Mouse (Mus musculus): ENCODE data around the gene Ube2d1. TPM values are rescaled to one million over a fixed set of nuclear protein-coding genes. Genes with fewer than 3 reads are reported as not detected.

Ube2d1 gene
- total RNA-seq, 2 experiments from 2014 or later: 0.83 to 19.3 TPM

- no peak for ATAC-seq (replicated peaks; ENCODE audit: low FRiP score, poor library complexity, severe bottlenecking)
Observed at GRCm38 (mm10) chr10:71291801-71292200, 6.7 kb upstream of the Ube2d1 start.

GRCm38 (mm10) chr10:71291179-71291661, 6.2 kb upstream of the Ube2d1 start:
- no peak for ATAC-seq (replicated peaks; ENCODE audit: low FRiP score, poor library complexity, severe bottlenecking)

GRCm38 (mm10) chr10:71284511-71285125, 444 bp downstream of the Ube2d1 start:
- no peak for ATAC-seq (replicated peaks; ENCODE audit: low FRiP score, poor library complexity, severe bottlenecking)

GRCm38 (mm10) chr10:71284131-71284510, 941 bp downstream of the Ube2d1 start:
- no peak for ATAC-seq (replicated peaks; ENCODE audit: low FRiP score, poor library complexity, severe bottlenecking)

- no peak for ATAC-seq (replicated peaks; ENCODE audit: low FRiP score, poor library complexity, severe bottlenecking)
Observed at GRCm38 (mm10) chr10:71273008-71273739, 11.9 kb downstream of the Ube2d1 start.

- ATAC-seq (replicated peaks; ENCODE audit: low FRiP score, poor library complexity, severe bottlenecking): no peak
Observed at GRCm38 (mm10) chr10:71267973-71268372, 17.1 kb downstream of the Ube2d1 start.

- no peak for ATAC-seq (replicated peaks; ENCODE audit: low FRiP score, poor library complexity, severe bottlenecking)
Observed at GRCm38 (mm10) chr10:71267511-71267910, 17.6 kb downstream of the Ube2d1 start.

GRCm38 (mm10) chr10:71265067-71265466, 20.0 kb downstream of the Ube2d1 start:
- ATAC-seq (replicated peaks; ENCODE audit: low FRiP score, poor library complexity, severe bottlenecking): no peak

- no peak for ATAC-seq (replicated peaks; ENCODE audit: low FRiP score, poor library complexity, severe bottlenecking)
Observed at GRCm38 (mm10) chr10:71261637-71262036, 23.4 kb downstream of the Ube2d1 start.

GRCm38 (mm10) chr10:71258943-71259342, 26.1 kb downstream of the Ube2d1 start:
- ATAC-seq (replicated peaks; ENCODE audit: low FRiP score, poor library complexity, severe bottlenecking): no peak

GRCm38 (mm10) chr10:71258516-71258915, 26.5 kb downstream of the Ube2d1 start:
- ATAC-seq (replicated peaks; ENCODE audit: low FRiP score, poor library complexity, severe bottlenecking): no peak

GRCm38 (mm10) chr10:71253147-71253546, 31.9 kb downstream of the Ube2d1 start:
- ATAC-seq (replicated peaks; ENCODE audit: low FRiP score, poor library complexity, severe bottlenecking): no peak

- no peak for ATAC-seq (replicated peaks; ENCODE audit: low FRiP score, poor library complexity, severe bottlenecking)
Observed at GRCm38 (mm10) chr10:71252421-71252820, 32.6 kb downstream of the Ube2d1 start.

- no peak for ATAC-seq (replicated peaks; ENCODE audit: low FRiP score, poor library complexity, severe bottlenecking)
Observed at GRCm38 (mm10) chr10:71251846-71252245, 33.2 kb downstream of the Ube2d1 start.

- ATAC-seq (replicated peaks; ENCODE audit: low FRiP score, poor library complexity, severe bottlenecking): no peak
Observed at GRCm38 (mm10) chr10:71251256-71251655, 33.8 kb downstream of the Ube2d1 start.

GRCm38 (mm10) chr10:71250472-71250871, 34.6 kb downstream of the Ube2d1 start:
- ATAC-seq (replicated peaks; ENCODE audit: low FRiP score, poor library complexity, severe bottlenecking): no peak

- ATAC-seq (replicated peaks; ENCODE audit: low FRiP score, poor library complexity, severe bottlenecking): no peak
Observed at GRCm38 (mm10) chr10:71249086-71249880, 35.8 kb downstream of the Ube2d1 start.

GRCm38 (mm10) chr10:71246956-71247355, 38.1 kb downstream of the Ube2d1 start:
- ATAC-seq (replicated peaks; ENCODE audit: low FRiP score, poor library complexity, severe bottlenecking): no peak

GRCm38 (mm10) chr10:71239479-71240120, 45.5 kb downstream of the Ube2d1 start:
- no peak for ATAC-seq (replicated peaks; ENCODE audit: low FRiP score, poor library complexity, severe bottlenecking)

- ATAC-seq (replicated peaks; ENCODE audit: low FRiP score, poor library complexity, severe bottlenecking): no peak
Observed at GRCm38 (mm10) chr10:71238240-71238554, 46.9 kb downstream of the Ube2d1 start, which contains the start of gene Tfam. Gene Tfam (minus strand): TSS chr10:71238280.
